Mouse (Mus musculus): ENCODE measurements around the gene Nyap1.

The Nyap1 gene

GRCm38 (mm10) chr5:137741023-137741931, at the start of gene Nyap1:
Gene Nyap1 (minus strand): TSS chr5:137741607.
- DNase-seq: peak; percentile 85 to 88

- no peak for DNase-seq
These were observed 47.6 kb upstream of the Nyap1 start for GRCm38 (mm10) chr5:137788946-137789531.

- peak in 1 of 2 experiments; percentile 47 for DNase-seq
These were observed 46.8 kb upstream of the Nyap1 start for GRCm38 (mm10) chr5:137788171-137788570.

- peak; percentile 92 to 93 for DNase-seq
These were observed 45.9 kb upstream of the Nyap1 start, which contains the start of the genes Mepce and Zcwpw1 for GRCm38 (mm10) chr5:137787151-137787928. Gene Mepce (minus strand): TSS chr5:137787655. Gene Zcwpw1 (plus strand): TSS chr5:137787798.

GRCm38 (mm10) chr5:137786109-137786942, 44.9 kb upstream of the Nyap1 start:
- DNase-seq: peak; percentile 98 to 99

GRCm38 (mm10) chr5:137785164-137786031, 44.0 kb upstream of the Nyap1 start:
- peak in 1 of 2 experiments; percentile 33 for DNase-seq

- DNase-seq: no peak
These were observed 43.1 kb upstream of the Nyap1 start for GRCm38 (mm10) chr5:137784546-137784945.

GRCm38 (mm10) chr5:137783901-137784540, 42.6 kb upstream of the Nyap1 start:
- no peak for DNase-seq

- DNase-seq: no peak
These were observed 41.5 kb upstream of the Nyap1 start for GRCm38 (mm10) chr5:137782776-137783522.

- DNase-seq: no peak
These were observed 40.3 kb upstream of the Nyap1 start for GRCm38 (mm10) chr5:137781661-137782060.

GRCm38 (mm10) chr5:137779053-137779933, 37.9 kb upstream of the Nyap1 start:
- peak in 1 of 2 experiments; percentile 35 for DNase-seq

GRCm38 (mm10) chr5:137778635-137779034, 37.2 kb upstream of the Nyap1 start, which contains the start of gene Ppp1r35:
Gene Ppp1r35 (plus strand): TSS chr5:137778849.
- DNase-seq: peak; percentile 91 to 92

GRCm38 (mm10) chr5:137777267-137777845, 35.9 kb upstream of the Nyap1 start:
- DNase-seq: no peak

- no peak for DNase-seq
These were observed 35.1 kb upstream of the Nyap1 start for GRCm38 (mm10) chr5:137776408-137776918.

- DNase-seq: peak in 1 of 2 experiments; percentile 3
These were observed 34.3 kb upstream of the Nyap1 start for GRCm38 (mm10) chr5:137775587-137776290.

- no peak for DNase-seq
These were observed 31.3 kb upstream of the Nyap1 start for GRCm38 (mm10) chr5:137772755-137773154.

GRCm38 (mm10) chr5:137770709-137771108, 29.3 kb upstream of the Nyap1 start:
- DNase-seq: peak in 1 of 2 experiments; percentile 14
